Mouse (Mus musculus) testis, adult 2 months (tissue): ENCODE results near the gene Clec3b. TPM values are rescaled to one million over a fixed set of nuclear protein-coding genes. Genes with fewer than 3 reads are reported as not detected.

ENCODE experiments used
- H3K27ac ChIP-seq: fragments of 200-500 bp; 2 replicates; pipeline ENCODE4 v1.5.1; 2012; ENCODE audit warnings: low read depth, low read length; ENCODE audit not compliant: control insufficient read depth, insufficient read depth
- H3K27me3 ChIP-seq: fragments of 200-500 bp; 2 replicates; pipeline ENCODE4 v1.6.1; 2012; ENCODE audit warnings: mild to moderate bottlenecking, low read length, moderate library complexity; ENCODE audit not compliant: control insufficient read depth, insufficient read depth
- H3K36me3 ChIP-seq: fragments of 200-500 bp; 2 replicates; pipeline ENCODE4 v1.6.1; 2012; ENCODE audit warnings: mild to moderate bottlenecking, low read length; ENCODE audit not compliant: control insufficient read depth, insufficient read depth
- H3K4me1 ChIP-seq: fragments of 200-500 bp; 2 replicates; pipeline ENCODE4 v1.6.1; 2012; ENCODE audit warnings: low read length; ENCODE audit not compliant: control insufficient read depth, insufficient read depth
- H3K4me3 ChIP-seq: fragments of 200-500 bp; 2 replicates; pipeline ENCODE4 v1.5.1; 2012; ENCODE audit warnings: low read depth, mild to moderate bottlenecking, low read length, moderate library complexity, mixed read lengths; ENCODE audit not compliant: control insufficient read depth
- CTCF ChIP-seq: fragments of 200-500 bp; IDR thresholded peaks from 2 replicates; pipeline ENCODE4 v1.5.1; 2012; ENCODE audit warnings: low read depth, mild to moderate bottlenecking, inconsistent platforms, low read length, moderate library complexity; ENCODE audit not compliant: control insufficient read depth, insufficient read depth, insufficient replicate concordance
- POLR2A ChIP-seq: fragments of 200-500 bp; IDR thresholded peaks from 2 replicates; pipeline ENCODE4 v1.6.1; 2012; ENCODE audit warnings: low read depth, mild to moderate bottlenecking, inconsistent platforms, low read length, moderate library complexity; ENCODE audit not compliant: control insufficient read depth
- polyA plus RNA-seq: library from polyadenylated mRNA; depleted of rRNA; stranded (reverse); fragments of >200 nt; gene quantifications from 2 replicates; pipeline ENCODE4 v1.2.3, GENCODE M21; 2012

Gene Clec3b
- polyA plus RNA-seq, 1 experiment, result 7.8 TPM

DNA sequence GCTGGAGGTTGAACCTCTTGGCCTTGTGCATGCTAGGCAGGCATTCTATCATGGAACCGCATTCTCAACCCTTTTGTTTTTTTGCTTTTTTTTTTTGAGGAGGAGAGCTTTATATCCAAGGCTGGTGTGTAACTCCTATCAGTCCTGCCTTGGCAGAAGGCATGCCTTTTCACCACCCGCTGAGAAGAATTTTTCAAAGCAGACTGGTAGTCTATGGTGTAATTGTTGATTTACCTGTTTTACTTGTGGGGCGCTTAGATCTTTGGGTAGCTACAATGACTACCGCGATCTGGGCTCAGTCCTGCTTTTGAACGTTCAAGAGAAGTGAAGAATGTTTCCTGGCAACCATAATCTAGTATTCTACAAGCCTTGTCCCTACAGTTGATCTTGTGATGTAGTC, 36.8 kb upstream of the Clec3b start:
- H3K27me3 ChIP-seq, result no peaks in the 10 kb centered on the region
- TF ChIP-seq CTCF, result no peak
- no peak for TF ChIP-seq POLR2A
- no peak overlapping the region for H3K4me3 ChIP-seq
- no peaks in the 10 kb centered on the region for H3K36me3 ChIP-seq
- H3K27ac ChIP-seq, result no peak overlapping the region
- peaks cover 3% of the 10 kb centered on the region for H3K4me1 ChIP-seq

DNA sequence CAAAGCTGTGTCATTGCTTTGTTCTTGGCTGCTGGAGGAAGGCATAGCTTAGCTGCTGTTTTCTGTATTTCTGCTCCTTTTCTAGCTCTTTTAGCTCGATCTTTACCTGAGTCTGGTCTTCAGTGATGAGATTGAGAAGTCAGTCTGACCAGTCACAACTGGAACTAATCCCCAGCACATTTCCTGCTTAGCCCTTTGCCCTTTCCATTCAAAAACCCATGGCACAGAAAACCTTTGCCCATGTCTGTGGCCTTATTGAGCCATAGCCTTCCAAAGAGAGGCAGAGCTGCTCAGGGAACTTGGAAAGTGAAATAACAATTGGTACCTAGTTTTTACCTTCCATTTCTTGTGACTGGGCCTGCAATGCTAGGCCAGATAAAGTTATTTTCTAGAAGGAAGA, 35.2 kb upstream of the Clec3b start:
- no peak overlapping the region for H3K4me3 ChIP-seq
- no peak for TF ChIP-seq CTCF
- no peak for TF ChIP-seq POLR2A
- peaks cover 3% of the 10 kb centered on the region for H3K4me1 ChIP-seq
- H3K27ac ChIP-seq, result no peak overlapping the region
- H3K36me3 ChIP-seq, result no peaks in the 10 kb centered on the region
- no peaks in the 10 kb centered on the region for H3K27me3 ChIP-seq

DNA sequence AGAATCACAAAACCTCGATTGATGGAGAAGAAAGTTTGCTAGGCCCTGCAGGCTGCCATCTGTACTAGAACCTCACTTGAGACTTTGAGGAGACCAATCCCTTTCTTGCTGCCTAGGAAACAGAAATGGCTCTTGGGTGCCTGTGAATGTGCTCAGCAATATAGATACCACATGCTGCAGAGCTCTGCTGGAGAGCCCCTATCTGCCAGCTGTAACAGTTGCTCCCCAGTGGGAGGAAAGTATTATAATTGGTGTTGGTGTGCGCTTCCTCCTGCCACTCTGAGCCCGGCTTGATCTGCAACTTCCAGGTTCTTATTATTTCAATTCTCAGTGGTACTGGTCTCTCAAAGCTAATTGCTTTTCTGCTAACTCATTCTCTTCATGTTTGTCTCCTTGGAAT, 27.7 kb upstream of the Clec3b start:
- no peaks in the 10 kb centered on the region for H3K27me3 ChIP-seq
- TF ChIP-seq POLR2A (no peak), CTCF (no peak)
- no peak overlapping the region for H3K27ac ChIP-seq
- no peak overlapping the region for H3K4me3 ChIP-seq
- no peaks in the 10 kb centered on the region for H3K36me3 ChIP-seq
- H3K4me1 ChIP-seq, result no peaks in the 10 kb centered on the region

DNA sequence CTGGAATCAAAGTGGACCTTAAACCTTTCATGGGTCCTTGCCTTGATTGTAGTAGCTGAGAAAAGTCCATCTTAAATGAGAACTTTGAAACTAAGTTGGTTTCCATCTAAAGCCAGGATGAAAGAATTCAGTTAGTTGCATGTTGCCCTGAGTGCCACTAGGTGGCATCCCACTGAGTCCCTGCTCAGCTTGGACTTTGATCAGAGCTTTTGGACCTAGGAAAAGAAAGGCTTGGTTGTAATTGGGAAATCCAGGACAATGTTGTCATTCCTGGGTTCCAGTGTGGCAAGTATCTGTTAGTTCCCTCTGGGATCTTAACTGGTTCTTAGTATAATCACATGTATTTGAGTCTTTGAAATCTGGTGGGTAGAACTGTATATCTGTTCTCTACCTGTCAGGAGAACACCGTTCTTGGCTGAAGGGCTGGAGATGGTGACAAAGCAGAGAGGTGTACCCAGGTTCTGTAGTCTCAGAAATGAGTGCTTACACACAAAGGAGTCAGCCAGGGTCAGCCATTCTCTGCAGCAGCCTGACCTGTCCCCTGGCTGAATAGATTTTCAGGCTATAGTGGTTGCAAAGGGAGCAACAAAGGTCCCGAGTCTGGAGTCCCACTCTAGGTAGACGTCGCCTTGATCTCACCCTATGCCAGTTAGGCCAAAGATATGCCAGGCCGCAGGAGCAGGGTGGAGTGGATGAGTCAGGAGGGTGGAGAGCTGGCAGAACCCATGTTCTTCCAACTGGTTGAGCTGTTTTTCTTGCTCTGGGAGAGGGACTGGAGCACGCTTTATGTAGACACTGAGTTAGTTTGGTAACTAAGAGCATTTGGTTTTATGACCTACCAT, 27.0 kb upstream of the Clec3b start:
- Histone ChIP-seq H3K27me3 (no peaks in the 10 kb centered on the region), H3K4me3 (no peak overlapping the region), H3K36me3 (no peaks in the 10 kb centered on the region)

DNA sequence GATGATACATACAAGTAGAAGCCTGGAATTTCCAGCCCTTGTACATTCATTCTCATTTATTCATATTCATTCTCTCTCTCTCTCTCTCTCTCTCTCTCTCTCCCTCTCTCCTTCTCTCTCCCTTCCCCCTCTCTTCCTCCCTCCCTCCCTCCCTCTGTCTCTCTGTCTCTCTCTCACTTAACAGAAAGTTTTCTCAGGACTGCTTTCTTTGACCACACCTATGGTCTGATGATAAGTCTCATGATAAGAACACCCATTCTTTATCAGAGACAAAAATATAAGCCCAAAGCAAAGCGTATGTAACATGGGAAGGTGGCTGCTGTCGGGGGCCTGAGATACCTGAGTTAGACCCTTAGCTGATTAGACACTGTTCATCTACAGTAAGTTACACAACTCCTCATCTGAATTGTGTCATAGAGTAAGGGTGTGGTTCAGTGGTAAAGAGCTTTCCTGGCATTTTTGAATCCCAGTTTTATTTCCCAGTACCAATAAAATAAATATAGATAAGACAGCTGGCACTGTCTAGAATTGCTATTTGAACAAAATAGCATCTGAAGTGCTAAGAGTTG, 26.2 kb upstream of the Clec3b start:
- no peaks in the 10 kb centered on the region for H3K4me1 ChIP-seq
- no peak for TF ChIP-seq POLR2A
- no peak for TF ChIP-seq CTCF
- H3K27ac ChIP-seq, result no peak overlapping the region
- H3K4me3 ChIP-seq, result no peak overlapping the region
- no peaks in the 10 kb centered on the region for H3K36me3 ChIP-seq
- no peaks in the 10 kb centered on the region for H3K27me3 ChIP-seq

More for the DNA sequence above, 27.0 kb upstream of the Clec3b start:
- TF ChIP-seq POLR2A (no peak), CTCF (peak; percentile 35; the same call in 1 of the 2 replicates)
- no peak overlapping the region for H3K27ac ChIP-seq
- no peaks in the 10 kb centered on the region for H3K4me1 ChIP-seq

DNA sequence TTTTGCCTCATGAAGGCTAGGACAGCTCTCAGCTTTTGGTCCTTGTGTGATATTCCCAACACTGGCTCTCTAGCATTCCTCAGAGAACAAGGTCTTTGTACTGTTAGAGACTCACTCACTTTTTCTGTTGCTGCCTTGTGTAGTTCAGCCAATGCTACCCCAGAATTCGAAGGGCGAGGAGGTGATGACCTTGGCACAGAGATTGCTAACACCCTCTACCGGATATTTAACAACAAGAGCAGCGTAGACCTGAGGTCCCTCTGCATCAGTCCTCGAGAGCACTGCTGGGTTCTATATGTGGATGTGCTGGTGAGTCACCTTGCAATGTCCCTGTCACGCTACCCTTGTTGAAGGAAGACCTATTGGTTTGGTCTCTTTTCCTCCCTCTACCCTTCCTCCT, 23.1 kb upstream of the Clec3b start:
- Histone ChIP-seq H3K27me3 (no peaks in the 10 kb centered on the region), H3K27ac (no peak overlapping the region), H3K4me1 (no peaks in the 10 kb centered on the region), H3K36me3 (peaks cover 2% of the 10 kb centered on the region), H3K4me3 (no peak overlapping the region)
- no peak for TF ChIP-seq CTCF
- TF ChIP-seq POLR2A, result no peak

DNA sequence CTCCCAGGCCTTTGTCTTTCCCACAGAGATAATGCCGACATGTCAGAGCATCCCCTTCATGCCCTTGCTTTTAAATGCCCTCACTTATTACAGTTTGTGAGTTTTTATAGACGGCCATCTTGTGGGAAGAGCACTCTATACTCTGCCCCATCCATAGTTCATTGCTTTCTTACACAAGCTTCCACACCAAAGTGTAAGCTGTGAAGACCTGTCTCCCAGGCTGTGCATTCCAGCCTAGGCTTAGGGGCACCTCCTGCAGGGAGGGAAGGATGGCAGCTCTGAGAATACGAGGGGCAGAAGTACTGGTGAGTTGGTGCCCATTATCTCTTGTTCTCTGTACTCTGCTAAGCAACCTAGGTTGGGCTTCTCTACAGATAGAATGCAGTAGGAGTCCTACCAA, 17.8 kb upstream of the Clec3b start:
- Histone ChIP-seq H3K4me1 (no peaks in the 10 kb centered on the region), H3K27me3 (no peaks in the 10 kb centered on the region), H3K36me3 (peaks cover 2% of the 10 kb centered on the region), H3K27ac (no peak overlapping the region), H3K4me3 (no peak overlapping the region)
- TF ChIP-seq POLR2A (no peak), CTCF (no peak)
